Mouse (Mus musculus) kidney, adult 9 months (tissue): ENCODE measurements around the gene Olfr1076.
"Not testable (repeated sequence)": the region's sequence is repeated elsewhere in the genome, so short reads cannot be mapped to it uniquely, and the experiment has no call there.

Experiments
- DNase-seq: peaks from one replicate; pipeline ENCODE4 v3.0.0; 2022

Olfr1076 gene

DNA sequence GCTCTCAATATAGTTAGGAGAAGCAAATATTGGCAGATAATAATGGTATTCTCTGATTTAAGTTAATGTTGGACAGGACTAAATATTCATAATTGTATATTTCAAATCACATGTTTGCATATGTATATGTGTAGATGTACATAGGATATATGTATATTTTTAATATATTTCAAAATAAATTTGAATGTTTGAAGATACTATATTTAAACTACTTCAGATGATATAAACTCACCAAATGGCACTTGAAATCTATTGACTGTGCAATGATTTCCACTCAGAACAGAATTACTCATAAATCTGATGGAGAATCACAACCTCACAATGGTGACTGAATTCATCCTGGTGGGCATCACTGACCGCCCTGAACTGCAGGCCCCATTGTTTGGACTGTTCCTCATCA lies at the start of gene Olfr1076:
Olfr1076 (plus strand) TSS at position 301 of the 400 bp plus-strand sequence.
- DNase-seq: no peak

DNA sequence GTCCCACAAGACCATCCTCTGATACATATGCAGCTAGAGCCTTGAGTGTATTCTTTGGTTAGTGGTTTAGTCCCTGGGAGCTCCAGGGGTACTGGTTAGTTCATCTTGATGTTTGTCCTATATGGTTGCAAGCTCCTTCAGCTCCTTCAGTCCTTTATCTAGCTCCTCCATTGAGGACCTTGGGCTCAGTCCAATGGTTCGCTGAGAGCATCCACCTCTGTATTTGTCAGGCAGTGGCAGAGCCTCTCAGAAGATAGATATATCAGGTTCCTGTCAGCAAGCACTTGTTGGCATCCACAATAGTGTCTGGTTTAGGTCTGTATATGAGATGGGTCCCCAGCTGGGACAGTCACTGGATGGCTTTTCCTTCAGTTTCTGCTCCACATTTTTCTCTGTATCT lies 47.8 kb upstream of the Olfr1076 start:
- no peak for DNase-seq

GRCm38 (mm10) chr2:86464442-86465109 lies 43.7 kb upstream of the Olfr1076 start:
- DNase-seq: peak; percentile 52

GRCm38 (mm10) chr2:86487286-86487685 lies 21.0 kb upstream of the Olfr1076 start, which contains the start of gene Olfr228:
Gene Olfr228, minus strand, starts transcription at chr2:86487386.
- DNase-seq: no peak

DNA sequence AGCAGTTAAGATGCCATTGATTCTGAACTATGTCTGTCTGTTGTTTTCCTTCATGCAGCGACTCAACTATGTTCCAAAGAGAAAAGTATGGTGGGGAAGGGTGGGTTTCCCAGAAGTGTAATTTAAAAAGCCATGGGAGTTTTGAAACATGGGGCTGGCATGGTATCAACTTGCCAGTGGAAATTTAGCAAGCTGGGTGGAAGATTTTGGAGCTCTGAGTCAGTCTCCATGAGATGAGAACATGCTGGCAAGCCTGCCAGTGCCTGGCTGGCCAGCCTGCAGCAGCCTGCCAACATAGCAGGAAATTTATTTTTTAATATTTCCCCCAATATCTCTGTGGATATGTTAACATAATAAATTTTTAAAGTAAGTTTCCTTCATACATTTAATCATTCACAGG lies 22.7 kb downstream of the Olfr1076 start:
- no peak for DNase-seq

DNA sequence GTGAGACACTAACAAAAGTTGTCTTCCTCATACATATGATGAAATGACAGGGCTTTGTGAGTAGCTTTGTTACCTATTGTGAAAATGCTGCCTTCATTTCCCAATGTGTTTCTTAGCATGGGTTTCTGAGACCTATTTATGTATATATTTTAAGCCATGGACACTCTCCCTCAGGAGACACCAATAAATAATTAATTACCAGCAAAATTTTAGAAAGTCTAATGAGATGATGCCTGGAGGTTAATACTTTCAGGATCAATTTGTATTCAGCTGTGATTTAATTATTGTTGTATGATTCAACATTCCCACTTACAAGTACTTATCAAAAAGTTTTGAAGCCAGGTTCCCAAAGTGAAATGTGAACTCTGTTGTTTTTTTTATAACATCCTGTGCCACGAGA lies 34.1 kb downstream of the Olfr1076 start, which contains the start of gene Olfr1079:
Olfr1079 (minus strand) TSS at position 101 of the 400 bp plus-strand sequence.
- DNase-seq: no peak

GRCm38 (mm10) chr2:86558135-86558534 lies 49.9 kb downstream of the Olfr1076 start, which contains the start of gene Olfr1080:
Gene Olfr1080, minus strand, starts transcription at chr2:86558235.
- not testable (repeated sequence) for DNase-seq
